ENCODE assay signal across 17 mouse cellular contexts in genomic region chr8:95084744-95085431, GRCm38 (mm10). TPM values are rescaled to one million over a fixed set of nuclear protein-coding genes. Genes with fewer than 3 reads are reported as not detected.
DNase-seq lines count a peak whose midpoint lies in the region; ATAC-seq and TF ChIP-seq lines count a peak whose summit lies in the region.
"Had no signal": no experiment of that assay in that cellular context is flagged by ENCODE, and none has a peak within 500 bp of the region (broad histone marks: within the 10 kb centered on the region; RNA-seq: fewer than 3 reads in every experiment).

No protein-coding gene starts in this region.

- peaks cover 10% of the 10 kb centered on the region for H3K4me1 ChIP-seq in forebrain, embryonic 14.5 days (ENCODE audit: control insufficient read depth, insufficient read depth, low read length)
- peaks cover 26% of the 10 kb centered on the region for H3K4me1 ChIP-seq in forebrain, embryonic 13.5 days
- peaks cover 14% of the 10 kb centered on the region for H3K4me1 ChIP-seq in liver, embryonic 11.5 days (replicated peaks; ENCODE audit: control insufficient read depth, insufficient read depth, low read length)
- peaks cover 48% of the 10 kb centered on the region for H3K4me1 ChIP-seq in E14TG2a.4 (replicated peaks; ENCODE audit: low read depth, low read length)
- peaks cover 6% of the 10 kb centered on the region; the same call in 1 of the 2 replicates for H3K4me1 ChIP-seq in embryonic facial prominence, embryonic 14.5 days (ENCODE audit: control insufficient read depth, insufficient read depth, low read length)

- H3K9me3 ChIP-seq in forebrain, embryonic 14.5 days (replicated peaks; ENCODE audit: control insufficient read depth, low read length): no peaks in the 10 kb centered on the region
- H3K9me3 ChIP-seq in forebrain, embryonic 13.5 days (replicated peaks): no peaks in the 10 kb centered on the region
- no peaks in the 10 kb centered on the region for H3K9me3 ChIP-seq in liver, embryonic 11.5 days (ENCODE audit: control insufficient read depth, low read length)
- H3K9me3 ChIP-seq in E14TG2a.4 (ENCODE audit: low read length): no peaks in the 10 kb centered on the region
- H3K9me3 ChIP-seq in embryonic facial prominence, embryonic 14.5 days (ENCODE audit: control insufficient read depth, low read length): no peaks in the 10 kb centered on the region
- H3K9me3 ChIP-seq: embryonic facial prominence, embryonic 12.5 days; midbrain, embryonic 15.5 days had no signal

- no peak for TF ChIP-seq CTCF in E14TG2a.4 (conservative IDR thresholded peaks at IDR 0.05; ENCODE audit: low read length)

- H3K27me3 ChIP-seq in forebrain, embryonic 14.5 days (replicated peaks; ENCODE audit: control insufficient read depth, insufficient read depth, low read length): no peaks in the 10 kb centered on the region
- no peaks in the 10 kb centered on the region for H3K27me3 ChIP-seq in forebrain, embryonic 13.5 days
- no peaks in the 10 kb centered on the region for H3K27me3 ChIP-seq in liver, embryonic 11.5 days (replicated peaks; ENCODE audit: control insufficient read depth, insufficient read depth, low read length)
- no peaks in the 10 kb centered on the region for H3K27me3 ChIP-seq in E14TG2a.4 (ENCODE audit: insufficient read depth, low read length)
- no peaks in the 10 kb centered on the region for H3K27me3 ChIP-seq in embryonic facial prominence, embryonic 14.5 days (replicated peaks; ENCODE audit: control insufficient read depth, insufficient read depth, low read length)
- H3K27me3 ChIP-seq: embryonic facial prominence, embryonic 12.5 days; midbrain, embryonic 15.5 days; Patski had no signal

- H3K4me2 ChIP-seq in forebrain, embryonic 14.5 days (ENCODE audit: low read length): no peak overlapping the region
- no peak overlapping the region for H3K4me2 ChIP-seq in forebrain, embryonic 13.5 days
- H3K4me2 ChIP-seq in liver, embryonic 11.5 days: peak overlapping the region; percentile 43
- no peak overlapping the region for H3K4me2 ChIP-seq in embryonic facial prominence, embryonic 14.5 days (ENCODE audit: low read depth, low read length)
- H3K4me2 ChIP-seq: embryonic facial prominence, embryonic 12.5 days; midbrain, embryonic 15.5 days had no signal

- WGBS in forebrain, embryonic 14.5 days: 86% methylated on average over 10 of the region's 10 CpGs
- 87% methylated on average over 10 of the region's 10 CpGs for WGBS in forebrain, embryonic 13.5 days
- WGBS in liver, embryonic 11.5 days: 82% methylated on average over 10 of the region's 10 CpGs
- WGBS in embryonic facial prominence, embryonic 14.5 days: 77% methylated on average over 10 of the region's 10 CpGs

- H3K36me3 ChIP-seq in forebrain, embryonic 14.5 days (ENCODE audit: control insufficient read depth, insufficient read depth, low read length): peaks cover 53% of the 10 kb centered on the region
- H3K36me3 ChIP-seq in forebrain, embryonic 13.5 days (ENCODE audit: poor library complexity, severe bottlenecking): peaks cover 63% of the 10 kb centered on the region
- H3K36me3 ChIP-seq in liver, embryonic 11.5 days (ENCODE audit: control insufficient read depth, insufficient read depth, low read length): peaks cover 11% of the 10 kb centered on the region
- H3K36me3 ChIP-seq in E14TG2a.4 (ENCODE audit: insufficient read depth, low read length): peaks cover 69% of the 10 kb centered on the region
- peaks cover 52% of the 10 kb centered on the region for H3K36me3 ChIP-seq in embryonic facial prominence, embryonic 14.5 days (ENCODE audit: control insufficient read depth, insufficient read depth, low read length)

- no peak for ATAC-seq in forebrain, embryonic 14.5 days
- no peak for ATAC-seq in forebrain, embryonic 13.5 days
- ATAC-seq in liver, embryonic 11.5 days (replicated peaks; ENCODE audit: low FRiP score): no peak
- ATAC-seq in embryonic facial prominence, embryonic 14.5 days (ENCODE audit: low read depth): no peak
- ATAC-seq: midbrain, embryonic 15.5 days; Patski had no signal

- H3K27ac ChIP-seq in forebrain, embryonic 14.5 days (ENCODE audit: low read depth, low read length): 0 out of 2 replicates have a peak overlapping the region, but pooled peaks have one; percentile 9
- H3K27ac ChIP-seq in forebrain, embryonic 13.5 days: no peak overlapping the region
- H3K27ac ChIP-seq in liver, embryonic 11.5 days (ENCODE audit: low read depth, low read length): peak overlapping the region; percentile 51
- no peak overlapping the region for H3K27ac ChIP-seq in embryonic facial prominence, embryonic 14.5 days (replicated peaks; ENCODE audit: low read depth, low read length)
- H3K27ac ChIP-seq: embryonic facial prominence, embryonic 12.5 days; midbrain, embryonic 15.5 days had no signal

- no peak for DNase-seq in forebrain, embryonic 14.5 days (ENCODE audit: low spot score)
- DNase-seq in liver, embryonic 11.5 days (ENCODE audit: low spot score): no peak
- no peak for DNase-seq in liver
- DNase-seq in embryonic facial prominence, embryonic 14.5 days (ENCODE audit: low spot score): peak; percentile 16
- no peak for DNase-seq in right cerebral cortex, postnatal 10 days (ENCODE audit: low spot score in 2 of 2)
- no peak for DNase-seq in kidney, postnatal 14 days
- DNase-seq: gastrocnemius, postnatal 14 days; lung, adult 2 months; thymus, postnatal 25 days had no signal

- no peak overlapping the region for H3K9ac ChIP-seq in forebrain, embryonic 14.5 days (ENCODE audit: low read length)
- no peak overlapping the region; the same call in 1 of the 2 replicates for H3K9ac ChIP-seq in forebrain, embryonic 13.5 days
- peak overlapping the region; percentile 46 for H3K9ac ChIP-seq in liver, embryonic 11.5 days (ENCODE audit: low read depth, low read length)
- H3K9ac ChIP-seq in embryonic facial prominence, embryonic 14.5 days (ENCODE audit: low read depth, low read length): no peak overlapping the region
- H3K9ac ChIP-seq: embryonic facial prominence, embryonic 12.5 days; midbrain, embryonic 15.5 days had no signal

- H3K4me3 ChIP-seq in forebrain, embryonic 14.5 days (ENCODE audit: low read depth, low read length): no peak overlapping the region
- no peak overlapping the region for H3K4me3 ChIP-seq in forebrain, embryonic 13.5 days
- H3K4me3 ChIP-seq in liver, embryonic 11.5 days (ENCODE audit: low read depth, low read length): no peak overlapping the region
- H3K4me3 ChIP-seq in E14TG2a.4 (replicated peaks; ENCODE audit: low read length): peak overlapping the region; percentile 53
- H3K4me3 ChIP-seq in embryonic facial prominence, embryonic 14.5 days (ENCODE audit: low read depth, low read length): no peak overlapping the region
- H3K4me3 ChIP-seq: embryonic facial prominence, embryonic 12.5 days; midbrain, embryonic 15.5 days had no signal

RNA-seq across cellular contexts. Expression of gene Katnb1, which starts 3.9 kb away (rescaled TPM):
- 26.2 and 37.0 TPM in 2 replicates for polyA plus RNA-seq in forebrain, embryonic 14.5 days (2014; fragmentation: Nextera tagmentation; extraction: Ambion mirVana)
- polyA plus RNA-seq in forebrain, embryonic 13.5 days (2015; fragmentation: Nextera tagmentation; extraction: Ambion mirVana): 37.2 and 40.0 TPM in 2 replicates
- polyA plus RNA-seq in liver, embryonic 11.5 days (2014; fragmentation: Nextera tagmentation; extraction: Ambion mirVana): 25.1 and 26.6 TPM in 2 replicates
- 18.6 and 20.8 TPM in 2 replicates for polyA plus RNA-seq in embryonic facial prominence, embryonic 14.5 days (2014; fragmentation: Nextera tagmentation; extraction: Ambion mirVana)

RNA-seq across cellular contexts. Expression of gene Drc7, which starts 30.0 kb away (rescaled TPM):
- polyA plus RNA-seq in forebrain, embryonic 14.5 days (2014; fragmentation: Nextera tagmentation; extraction: Ambion mirVana): 0.71 and 1.2 TPM in 2 replicates
- polyA plus RNA-seq in forebrain, embryonic 13.5 days (2015; fragmentation: Nextera tagmentation; extraction: Ambion mirVana): 0.49 and 1.0 TPM in 2 replicates
- 0.26 TPM in 1 of 2 replicates, not detected in the other for polyA plus RNA-seq in liver, embryonic 11.5 days (2014; fragmentation: Nextera tagmentation; extraction: Ambion mirVana)
- polyA plus RNA-seq in embryonic facial prominence, embryonic 14.5 days (2014; fragmentation: Nextera tagmentation; extraction: Ambion mirVana): 0.47 and 0.60 TPM in 2 replicates
- polyA plus RNA-seq: kidney, embryonic 14.5 days; large intestine, adult 2 months; neural tube, embryonic 11.5 days had no signal

Comparison
In these comparisons a context has a peak if more than half of its experiments do, and no peak if none do; other contexts are left out.
1. H3K27ac ChIP-seq: peak in forebrain, embryonic 14.5 days (single experiment) and liver, embryonic 11.5 days (single experiment); none in forebrain, embryonic 13.5 days (single experiment) and embryonic facial prominence, embryonic 14.5 days (single experiment).